Mouse (Mus musculus) forebrain, embryonic 14.5 days (tissue): Measurements from ENCODE around the gene Gkap1. TPM values are rescaled to one million over a fixed set of nuclear protein-coding genes. Genes with fewer than 3 reads are reported as not detected.

Experiments used
- ATAC-seq: fragments of 200-750 bp; cut with Nextera tagmentation; 2 replicates; pipeline ENCODE4 v1.8.0; 2017; ENCODE audit warnings: mild to moderate bottlenecking, moderate library complexity
- DNase-seq: peaks from one replicate; pipeline ENCODE4 v3.0.0-alpha.2; 2015; ENCODE audit warnings: low spot score
- H3K27ac ChIP-seq: fragments of 300-500 bp; sonication (generic); 2 replicates; pipeline ENCODE4 v1.5.1; 2014; ENCODE audit warnings: low read depth, mild to moderate bottlenecking, control low read depth, low read length, moderate library complexity
- H3K27me3 ChIP-seq: fragments of 300-500 bp; sonication (generic); replicated peaks from 2 replicates; pipeline ENCODE4 v1.6.1; 2014; ENCODE audit warnings: low read length, control low read depth, mixed read lengths; ENCODE audit not compliant: control insufficient read depth, insufficient read depth
- H3K36me3 ChIP-seq: fragments of 300-500 bp; sonication (generic); 2 replicates; pipeline ENCODE4 v1.6.1; 2014; ENCODE audit warnings: low read length, control low read depth; ENCODE audit not compliant: control insufficient read depth, insufficient read depth
- H3K4me1 ChIP-seq: fragments of 300-500 bp; sonication (generic); 2 replicates; pipeline ENCODE4 v1.6.1; 2014; ENCODE audit warnings: antibody characterized with exemption, low read length, control low read depth; ENCODE audit not compliant: control insufficient read depth, insufficient read depth
- H3K4me2 ChIP-seq: fragments of 300-500 bp; sonication (generic); 2 replicates; pipeline ENCODE4 v1.6.1; 2014; ENCODE audit warnings: mild to moderate bottlenecking, control low read depth, low read length
- H3K4me3 ChIP-seq: fragments of 300-500 bp; sonication (generic); 2 replicates; pipeline ENCODE4 v1.5.1; 2014; ENCODE audit warnings: low read depth, low read length, control low read depth
- H3K9ac ChIP-seq: fragments of 300-500 bp; sonication (generic); 2 replicates; pipeline ENCODE4 v1.6.1; 2014; ENCODE audit warnings: mild to moderate bottlenecking, low read length, control low read depth, moderate library complexity
- H3K9me3 ChIP-seq: fragments of 300-500 bp; sonication (generic); replicated peaks from 2 replicates; pipeline ENCODE4 v1.6.1; 2016; ENCODE audit warnings: low read length, control low read depth, mixed read lengths; ENCODE audit not compliant: control insufficient read depth
- WGBS: fragments of 180-500 bp; shearing (Covaris S2); extraction: QIAGEN DNeasy Blood & Tissue Kit; methylation state at CpG from one replicate; pipeline ENCODE4 v1.1.7; 2014; 5-methylcytosine and 5-hydroxymethylcytosine counted together
- microRNA-seq: library from miRNA; unstranded; fragments of <30 nt; microRNA quantifications from one replicate; pipeline ENCODE4, GENCODE M21; 2016
- polyA plus RNA-seq: library from polyadenylated mRNA; unstranded; fragments of >200 nt; fragmentation: Nextera tagmentation; extraction: Ambion mirVana; gene quantifications from 2 replicates; pipeline ENCODE4 v1.2.1, GENCODE M21; 2014

Gkap1 gene
- polyA plus RNA-seq, 1 experiment from 2014 or later, result 24.2 TPM

DNA sequence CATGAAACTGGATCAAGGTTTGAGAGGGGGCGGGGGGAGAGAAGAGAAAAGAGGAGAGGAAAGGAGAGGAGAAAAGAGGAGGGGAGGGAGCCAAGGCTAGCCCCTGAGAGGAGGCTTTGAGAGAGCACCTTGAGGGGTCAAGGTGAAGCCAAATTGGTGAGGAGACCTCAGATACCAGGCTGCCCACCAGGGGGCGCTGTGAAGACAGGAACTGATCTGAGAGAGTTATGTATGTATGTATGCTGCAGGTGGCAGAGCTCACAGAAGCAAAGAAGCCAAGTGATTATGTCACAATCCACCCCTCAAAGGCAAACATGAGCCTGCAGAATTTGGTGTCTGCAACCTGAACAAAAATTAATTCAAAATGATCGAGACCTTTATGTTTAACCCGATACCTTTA is 87.1 kb downstream of the Gkap1 start:
- 64% methylated on average over 4 of the region's 4 CpGs for WGBS
- peaks cover 53% of the 10 kb centered on the region for H3K36me3 ChIP-seq
- H3K9ac ChIP-seq, result no peak overlapping the region
- H3K4me1 ChIP-seq, result no peaks in the 10 kb centered on the region
- H3K9me3 ChIP-seq, result no peaks in the 10 kb centered on the region
- H3K27me3 ChIP-seq, result no peaks in the 10 kb centered on the region
- DNase-seq, result peak; percentile 85
- no peak overlapping the region for H3K4me3 ChIP-seq
- ATAC-seq, result peak; percentile 26; the same call in 1 of the 2 replicates
- no peak overlapping the region for H3K4me2 ChIP-seq
- no peak overlapping the region for H3K27ac ChIP-seq

DNA sequence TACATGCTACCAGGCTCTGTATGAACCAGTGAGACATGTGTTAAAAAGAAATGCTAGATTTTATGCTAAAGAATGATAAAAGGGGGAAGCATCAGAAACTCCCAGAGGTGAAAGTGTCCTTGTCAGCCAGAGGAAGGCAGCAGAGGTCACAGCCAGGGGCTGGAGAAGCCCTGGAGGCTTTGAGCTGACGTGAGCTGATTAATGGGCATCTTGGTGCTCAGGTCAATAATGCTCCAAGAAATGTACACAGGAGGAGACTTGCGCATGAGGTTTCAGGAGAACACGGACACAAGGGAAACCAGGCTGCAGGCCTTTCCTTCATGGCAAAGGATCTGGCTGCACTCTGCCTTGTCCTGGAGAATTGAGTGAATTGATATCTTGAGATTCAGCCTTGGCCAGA is 87.7 kb downstream of the Gkap1 start:
- Histone ChIP-seq H3K9me3 (no peaks in the 10 kb centered on the region), H3K27me3 (no peaks in the 10 kb centered on the region), H3K36me3 (peaks cover 53% of the 10 kb centered on the region), H3K4me1 (no peaks in the 10 kb centered on the region), H3K4me2 (no peak overlapping the region), H3K27ac (no peak overlapping the region), H3K4me3 (no peak overlapping the region), H3K9ac (no peak overlapping the region)
- ATAC-seq (no peak), DNase-seq (no peak)
- 98% methylated on average over 3 of the region's 3 CpGs for WGBS

DNA sequence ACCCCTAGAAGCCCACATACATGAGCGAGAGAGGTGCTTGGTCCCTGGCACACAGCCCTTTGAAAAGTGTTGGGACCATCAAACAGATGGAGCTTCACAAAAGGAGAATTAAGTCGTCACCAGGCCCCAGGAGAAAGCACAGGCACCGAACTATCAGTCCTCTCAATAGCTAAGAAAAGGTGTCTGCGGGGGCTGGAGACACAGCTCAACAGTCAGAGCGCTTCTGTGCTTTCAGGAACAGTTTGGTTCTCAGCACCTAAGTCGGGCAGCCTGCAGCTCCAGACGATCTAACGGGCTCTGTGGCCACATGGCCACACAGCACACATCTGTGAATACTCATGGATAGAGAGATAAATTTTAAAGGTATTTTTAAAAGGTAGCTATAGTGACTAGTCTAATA is 89.2 kb downstream of the Gkap1 start:
- Histone ChIP-seq H3K27me3 (no peaks in the 10 kb centered on the region), H3K4me1 (no peaks in the 10 kb centered on the region), H3K9me3 (no peaks in the 10 kb centered on the region), H3K27ac (no peak overlapping the region), H3K4me3 (no peak overlapping the region), H3K36me3 (peaks cover 46% of the 10 kb centered on the region), H3K4me2 (no peak overlapping the region), H3K9ac (no peak overlapping the region)
- no peak for ATAC-seq
- 61% methylated on average over 8 of the region's 8 CpGs for WGBS
- no peak for DNase-seq

DNA sequence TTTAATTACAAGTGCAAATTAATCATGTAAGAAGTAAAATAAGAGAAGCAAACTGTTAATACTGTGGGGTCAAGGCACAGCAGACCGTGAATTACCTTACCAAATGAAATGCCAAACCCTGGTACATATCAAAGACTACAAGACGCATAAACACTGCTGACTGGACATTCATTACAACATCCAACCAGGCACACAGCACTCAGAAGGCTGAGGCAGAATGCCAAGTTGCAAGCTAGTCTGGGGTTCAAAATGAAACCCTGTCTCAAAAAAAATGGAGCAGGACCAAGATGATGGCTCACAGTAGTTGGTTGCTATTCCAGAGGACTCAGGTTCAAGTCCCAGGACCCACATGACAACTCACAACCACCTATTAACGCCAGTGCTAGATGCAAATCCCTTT is 91.4 kb downstream of the Gkap1 start:
- no peak for ATAC-seq
- H3K4me3 ChIP-seq, result no peak overlapping the region
- H3K9ac ChIP-seq, result no peak overlapping the region
- 87% methylated on average over 3 of the region's 3 CpGs for WGBS
- H3K9me3 ChIP-seq, result no peaks in the 10 kb centered on the region
- no peaks in the 10 kb centered on the region for H3K27me3 ChIP-seq
- peaks cover 47% of the 10 kb centered on the region for H3K36me3 ChIP-seq
- H3K4me1 ChIP-seq, result no peaks in the 10 kb centered on the region
- no peak overlapping the region for H3K4me2 ChIP-seq
- no peak for DNase-seq
- no peak overlapping the region for H3K27ac ChIP-seq

Small RNA genes within 50 kb of the gene (microRNA-seq; reads per million reads assigned to microRNA genes)
- not detected for gene Mir6369

Other genes starting within 250 kb of the Gkap1 start
- 5.3 and 6.5 TPM in 2 replicates for gene Klhl3, start 162.1 kb downstream of the Gkap1 start, polyA plus RNA-seq
- gene Hnrnpa0, start 147.1 kb downstream of the Gkap1 start, polyA plus RNA-seq, result 66.7 and 83.1 TPM in 2 replicates
- gene Idnk, start 118.0 kb downstream of the Gkap1 start, polyA plus RNA-seq, result 58.6 and 72.4 TPM in 2 replicates
- 95.9 and 108 TPM in 2 replicates for gene Ubqln1, start 60.0 kb downstream of the Gkap1 start, polyA plus RNA-seq
- 1.2 and 1.3 TPM in 2 replicates for gene Kif27, start 83.4 kb upstream of the Gkap1 start, polyA plus RNA-seq
- gene 2210016F16Rik, start 109.5 kb upstream of the Gkap1 start, polyA plus RNA-seq, result 24.0 and 28.9 TPM in 2 replicates
- 23.8 and 24.6 TPM in 2 replicates for gene Rmi1, start 126.5 kb upstream of the Gkap1 start, polyA plus RNA-seq
- gene Hnrnpk, start 127.6 kb upstream of the Gkap1 start, polyA plus RNA-seq, result 1,944 and 2,007 TPM in 2 replicates